Mouse (Mus musculus): ENCODE results near the gene Cyp4a30b. TPM values are rescaled to one million over a fixed set of nuclear protein-coding genes. Genes with fewer than 3 reads are reported as not detected.
"Not testable (repeated sequence)": the region's sequence is repeated elsewhere in the genome, so short reads cannot be mapped to it uniquely, and the experiment has no call there.

Cyp4a30b gene
- polyA plus RNA-seq, 1 experiment from 2014 or later: not detected

GRCm38 (mm10) chr4:115518000-115518399, 65.6 kb downstream of the Cyp4a30b start, which contains the start of gene Cyp4a10:
Cyp4a10 (plus strand) TSS chr4:115518264.
- H3K9me3 ChIP-seq (ENCODE audit: control insufficient read depth, low read length); H3K27ac ChIP-seq (replicated peaks; ENCODE audit: low read depth, low read length); H3K4me2 ChIP-seq (ENCODE audit: low read length); H3K36me3 ChIP-seq (ENCODE audit: control insufficient read depth, insufficient read depth, low read length); H3K4me3 ChIP-seq (replicated peaks; ENCODE audit: low read depth, low read length); DNase-seq; H3K27me3 ChIP-seq (ENCODE audit: control insufficient read depth, insufficient read depth, low read length); ATAC-seq (ENCODE audit: low FRiP score, low TSS enrichment); H3K4me1 ChIP-seq (ENCODE audit: control insufficient read depth, insufficient read depth, low read length); H3K9ac ChIP-seq (replicated peaks; ENCODE audit: low read length): not testable (repeated sequence)
- WGBS: 89% methylated on average over 5 of the region's 5 CpGs

- H3K9ac ChIP-seq (replicated peaks; ENCODE audit: low read length): no peak overlapping the region
- H3K36me3 ChIP-seq (ENCODE audit: control insufficient read depth, insufficient read depth, low read length): no peaks in the 10 kb centered on the region
- ATAC-seq (ENCODE audit: low FRiP score, low TSS enrichment): no peak
- no peak overlapping the region for H3K4me2 ChIP-seq (ENCODE audit: low read length)
- H3K4me1 ChIP-seq (ENCODE audit: control insufficient read depth, insufficient read depth, low read length): no peaks in the 10 kb centered on the region
- H3K27ac ChIP-seq (replicated peaks; ENCODE audit: low read depth, low read length): no peak overlapping the region
- no peaks in the 10 kb centered on the region for H3K27me3 ChIP-seq (ENCODE audit: control insufficient read depth, insufficient read depth, low read length)
- H3K4me3 ChIP-seq (replicated peaks; ENCODE audit: low read depth, low read length): no peak overlapping the region
- DNase-seq: no peak
- H3K9me3 ChIP-seq (ENCODE audit: control insufficient read depth, low read length): no peaks in the 10 kb centered on the region
- 81% methylated on average over 4 of the region's 4 CpGs for WGBS
Measured at GRCm38 (mm10) chr4:115519444-115519843, 67.0 kb downstream of the Cyp4a30b start.

Other genes with a start within 250 kb of the Cyp4a30b start
- gene Cyp4a29, start 210.5 kb upstream of the Cyp4a30b start, polyA plus RNA-seq (2014; fragmentation: Nextera tagmentation; extraction: Ambion mirVana): not detected in 2 replicates
- gene Cyp4a12a, start 153.6 kb upstream of the Cyp4a30b start, polyA plus RNA-seq (2014; fragmentation: Nextera tagmentation; extraction: Ambion mirVana): not detected in 2 replicates
- not detected in 2 replicates for gene Cyp4a12b, start 41.0 kb upstream of the Cyp4a30b start, polyA plus RNA-seq (2014; fragmentation: Nextera tagmentation; extraction: Ambion mirVana)
- not detected in 2 replicates for gene Cyp4a14, start 43.5 kb downstream of the Cyp4a30b start, polyA plus RNA-seq (2014; fragmentation: Nextera tagmentation; extraction: Ambion mirVana)
- not detected in 2 replicates for gene Cyp4a10, start 65.7 kb downstream of the Cyp4a30b start, polyA plus RNA-seq (2014; fragmentation: Nextera tagmentation; extraction: Ambion mirVana)
- not detected in 2 replicates for gene Cyp4a31, start 111.0 kb downstream of the Cyp4a30b start, polyA plus RNA-seq (2014; fragmentation: Nextera tagmentation; extraction: Ambion mirVana)
- gene Cyp4a32, start 148.4 kb downstream of the Cyp4a30b start, polyA plus RNA-seq (2014; fragmentation: Nextera tagmentation; extraction: Ambion mirVana): not detected in 2 replicates
- 0.54 and 0.67 TPM in 2 replicates for gene Cyp4b1, start 195.1 kb downstream of the Cyp4a30b start, polyA plus RNA-seq (2014; fragmentation: Nextera tagmentation; extraction: Ambion mirVana)

Measured in midbrain, embryonic 14.5 days (tissue).